Mouse (Mus musculus) liver, embryonic 13.5 days (tissue): ENCODE data around the gene H2-Q4. TPM values are rescaled to one million over a fixed set of nuclear protein-coding genes. Genes with fewer than 3 reads are reported as not detected.

ENCODE experiments used
- polyA plus RNA-seq: library from polyadenylated mRNA; unstranded; fragments of >200 nt; fragmentation: Nextera tagmentation; extraction: Ambion mirVana; gene quantifications from 2 replicates; pipeline ENCODE4 v1.2.1, GENCODE M21; 2015

H2-Q4 gene
- polyA plus RNA-seq, 1 experiment from 2014 or later, result 2.0 TPM

Other genes with a start within 250 kb of the H2-Q4 start
- gene Apom, start 247.6 kb upstream of the H2-Q4 start, polyA plus RNA-seq, result 553 and 573 TPM in 2 replicates
- 22.4 and 27.4 TPM in 2 replicates for gene Bag6, start 244.4 kb upstream of the H2-Q4 start, polyA plus RNA-seq
- gene Prrc2a, start 214.7 kb upstream of the H2-Q4 start, polyA plus RNA-seq, result 45.1 and 51.5 TPM in 2 replicates
- 17.4 and 18.5 TPM in 2 replicates for gene Aif1, start 203.5 kb upstream of the H2-Q4 start, polyA plus RNA-seq
- 21.6 and 29.0 TPM in 2 replicates for gene Lst1, start 191.2 kb upstream of the H2-Q4 start, polyA plus RNA-seq
- 0.53 and 0.80 TPM in 2 replicates for gene Ltb, start 185.2 kb upstream of the H2-Q4 start, polyA plus RNA-seq
- 0.25 and 0.35 TPM in 2 replicates for gene Tnf, start 177.6 kb upstream of the H2-Q4 start, polyA plus RNA-seq
- gene Lta, start 174.3 kb upstream of the H2-Q4 start, polyA plus RNA-seq, result 0.07 and 0.10 TPM in 2 replicates
- gene Gm16181, start 158.8 kb upstream of the H2-Q4 start, polyA plus RNA-seq, result 0.36 TPM in 1 of 2 replicates, not detected in the other
- gene Atp6v1g2, start 146.0 kb upstream of the H2-Q4 start, polyA plus RNA-seq, result 0.76 and 1.3 TPM in 2 replicates
- gene Nfkbil1, start 143.8 kb upstream of the H2-Q4 start, polyA plus RNA-seq, result 3.9 and 4.4 TPM in 2 replicates
- 208 and 220 TPM in 2 replicates for gene Ddx39b, start 137.9 kb upstream of the H2-Q4 start, polyA plus RNA-seq
- 74.5 and 77.7 TPM in 2 replicates for gene H2-D1, start 116.9 kb upstream of the H2-Q4 start, polyA plus RNA-seq
- gene H2-Q1, start 59.2 kb upstream of the H2-Q4 start, polyA plus RNA-seq, result 1.0 and 1.4 TPM in 2 replicates
- 0.68 and 0.90 TPM in 2 replicates for gene H2-Q2, start 37.4 kb upstream of the H2-Q4 start, polyA plus RNA-seq
- 9.6 and 11.1 TPM in 2 replicates for gene H2-Q6, start 45.2 kb downstream of the H2-Q4 start, polyA plus RNA-seq
- 23.9 and 24.6 TPM in 2 replicates for gene H2-Q7, start 59.5 kb downstream of the H2-Q4 start, polyA plus RNA-seq
- gene H2-Q10, start 90.5 kb downstream of the H2-Q4 start, polyA plus RNA-seq, result 147 and 152 TPM in 2 replicates
- gene Pou5f1, start 126.4 kb downstream of the H2-Q4 start, polyA plus RNA-seq, result not detected in 2 replicates
- 44.3 and 50.4 TPM in 2 replicates for gene Tcf19, start 137.2 kb downstream of the H2-Q4 start, polyA plus RNA-seq
- 7.5 and 8.8 TPM in 2 replicates for gene Cchcr1, start 137.5 kb downstream of the H2-Q4 start, polyA plus RNA-seq
- 0.12 and 0.27 TPM in 2 replicates for gene Psors1c2, start 153.6 kb downstream of the H2-Q4 start, polyA plus RNA-seq
- not detected in 2 replicates for gene Cdsn, start 172.5 kb downstream of the H2-Q4 start, polyA plus RNA-seq
- not detected in 2 replicates for gene 2300002M23Rik, start 187.8 kb downstream of the H2-Q4 start, polyA plus RNA-seq
- gene Sfta2, start 221.9 kb downstream of the H2-Q4 start, polyA plus RNA-seq, result not detected in 2 replicates
- gene Gm9573, start 247.0 kb downstream of the H2-Q4 start, polyA plus RNA-seq, result not detected in 2 replicates